In the genomic region with DNA sequence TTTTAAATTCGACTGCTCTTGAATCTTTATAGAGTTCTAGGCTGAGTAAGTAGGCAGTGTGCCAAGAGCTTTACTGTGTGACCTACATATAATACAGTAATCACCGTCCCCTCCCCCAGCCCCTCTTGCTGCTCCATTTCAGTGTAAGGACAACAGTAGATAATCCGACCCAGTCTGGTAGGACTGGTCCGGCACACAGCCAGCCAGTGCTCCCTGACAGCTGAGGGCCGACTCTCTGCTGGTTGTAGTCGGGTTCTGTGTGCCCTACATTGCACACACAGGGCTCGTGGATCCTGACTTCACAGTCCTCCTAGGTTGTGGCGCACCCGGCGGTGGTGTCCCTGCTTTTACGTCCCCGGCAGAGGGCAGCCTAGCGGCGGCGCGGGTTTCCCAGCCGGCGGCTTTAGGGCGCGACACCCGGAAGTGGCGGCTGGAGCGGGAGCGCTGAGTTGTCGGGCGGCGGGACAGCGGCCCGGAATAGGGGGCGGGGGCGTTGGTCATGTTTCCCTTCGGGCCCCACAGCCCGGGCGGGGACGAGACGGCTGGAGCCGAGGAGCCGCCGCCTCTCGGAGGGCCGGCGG, we compare ENCODE assay signal across 7 mouse cellular contexts. TPM values are rescaled to one million over a fixed set of nuclear protein-coding genes. Genes with fewer than 3 reads are reported as not detected.
DNase-seq lines count a peak whose midpoint lies in the region; ATAC-seq lines count a peak whose summit lies in the region.

A gene (plus strand): TSS at position 433 of the 581 bp plus-strand sequence.

- H3K4me3 ChIP-seq in intestine, embryonic 16.5 days (ENCODE audit: low read length): peak within 1 kb of the TSS; percentile 96
- peak within 1 kb of the TSS; percentile 94 for H3K4me3 ChIP-seq in midbrain, embryonic 11.5 days (ENCODE audit: low read depth, low read length)

- no peaks in the 10 kb centered on the region for H3K9me3 ChIP-seq in intestine, embryonic 16.5 days (ENCODE audit: control insufficient read depth, low read length)
- no peaks in the 10 kb centered on the region for H3K9me3 ChIP-seq in midbrain, embryonic 11.5 days (ENCODE audit: control insufficient read depth, low read length)

- peak; percentile 87 for DNase-seq in adrenal gland, adult 8-10 months
- DNase-seq in embryo, embryonic 9.5 days (ENCODE audit: extremely low spot score): peak; percentile 95
- DNase-seq in gastrocnemius, postnatal 4 days (ENCODE audit: low spot score in 2 of 2): peak; percentile 96
- DNase-seq in left cerebral cortex, postnatal 36 days (ENCODE audit: low spot score in 2 of 2): peak; percentile 94
- DNase-seq in midbrain, embryonic 11.5 days (ENCODE audit: low spot score, missing footprints): peak; percentile 100
- peak; percentile 84 for DNase-seq in skeletal muscle tissue, adult 2 months (ENCODE audit: low read depth, low spot score)

- H3K4me2 ChIP-seq in intestine, embryonic 16.5 days (ENCODE audit: low read depth, low read length): peak within 1 kb of the TSS; percentile 89
- peak within 1 kb of the TSS; percentile 88 for H3K4me2 ChIP-seq in midbrain, embryonic 11.5 days

- H3K27me3 ChIP-seq in intestine, embryonic 16.5 days (replicated peaks; ENCODE audit: control insufficient read depth, insufficient read depth, low read length): no peaks in the 10 kb centered on the region
- H3K27me3 ChIP-seq in midbrain, embryonic 11.5 days (ENCODE audit: control insufficient read depth, insufficient read depth, low read length): no peaks in the 10 kb centered on the region

- H3K4me1 ChIP-seq in intestine, embryonic 16.5 days (ENCODE audit: control insufficient read depth, insufficient read depth, low read length): peaks cover 15% of the 10 kb centered on the region
- peaks cover 6% of the 10 kb centered on the region for H3K4me1 ChIP-seq in midbrain, embryonic 11.5 days (ENCODE audit: control insufficient read depth, insufficient read depth, low read length)

- peak within 1 kb of the TSS; percentile 99 for H3K27ac ChIP-seq in intestine, embryonic 16.5 days (ENCODE audit: low read length)
- peak within 1 kb of the TSS; percentile 83 for H3K27ac ChIP-seq in midbrain, embryonic 11.5 days (ENCODE audit: low read depth, low read length)

- H3K9ac ChIP-seq in intestine, embryonic 16.5 days (ENCODE audit: low read depth, low read length): peak within 1 kb of the TSS; percentile 95
- peak within 1 kb of the TSS; percentile 89 for H3K9ac ChIP-seq in midbrain, embryonic 11.5 days (ENCODE audit: low read length)

- ATAC-seq in intestine, embryonic 16.5 days: peak; percentile 96
- ATAC-seq in midbrain, embryonic 11.5 days (ENCODE audit: low FRiP score): peak; percentile 93

- intact Hi-C loops in left cerebral cortex, postnatal 36 days (cut with DNase I): loop anchor here (1.0 kb wide), 1 partner anchor 21 kb away; no protein-coding TSS in a partner anchor

- H3K36me3 ChIP-seq in intestine, embryonic 16.5 days (ENCODE audit: control insufficient read depth, insufficient read depth, low read length): no peaks in the 10 kb centered on the region
- no peaks in the 10 kb centered on the region for H3K36me3 ChIP-seq in midbrain, embryonic 11.5 days (ENCODE audit: control insufficient read depth, insufficient read depth, low read length)

- 1% methylated on average over 42 of the region's 42 CpGs for WGBS in intestine, embryonic 16.5 days
- WGBS in midbrain, embryonic 11.5 days: 2% methylated on average over 38 of the region's 42 CpGs

RNA-seq across cellular contexts. Expression of the gene that starts here (rescaled TPM):
- 10 to 100 TPM; 25.4 to 31.5 (median 27.6) TPM for total RNA-seq in adrenal gland, adult 8-10 months (2022)
- total RNA-seq in gastrocnemius, postnatal 4 days (2021): 10 to 100 TPM; 20.1 to 23.0 TPM
- polyA plus RNA-seq in intestine, embryonic 16.5 days (2015; fragmentation: Nextera tagmentation; extraction: Ambion mirVana): 6.4 and 7.4 TPM in 2 replicates
- total RNA-seq in left cerebral cortex, postnatal 36 days (2021): 10 to 100 TPM; 19.3 to 22.7 TPM
- polyA plus RNA-seq in midbrain, embryonic 11.5 days (2014; fragmentation: Nextera tagmentation; extraction: Ambion mirVana): 11.7 and 12.3 TPM in 2 replicates

Comparison
In these comparisons a context has a peak if more than half of its experiments do, and no peak if none do; other contexts are left out.
1. Peak in every context shown above with its lines: DNase-seq, ATAC-seq, H3K4me3 ChIP-seq and H3K27ac ChIP-seq.